Mouse (Mus musculus): ENCODE measurements around the gene Plscr3. TPM values are rescaled to one million over a fixed set of nuclear protein-coding genes. Genes with fewer than 3 reads are reported as not detected.
A peak's percentile ranks its signal among the peaks of the same experiment; 100 is the strongest.

Plscr3 gene
- total and polyA plus RNA-seq, 3 experiments: 9.3 to 54.2 (median 26.2) TPM

- DNase-seq (ENCODE audit: low spot score): no peak
- peaks cover 55% of the 10 kb centered on the region for H3K4me1 ChIP-seq (ENCODE audit: insufficient read depth, low read depth, low read length)
- peaks cover 11% of the 10 kb centered on the region for H3K36me3 ChIP-seq (replicated peaks)
- no peak for TF ChIP-seq GATA1 (IDR thresholded peaks at IDR 0.05; ENCODE audit: borderline replicate concordance, low read length)
- TF ChIP-seq POLR2AphosphoS5 (IDR thresholded peaks at IDR 0.05; ENCODE audit: insufficient replicate concordance, low read depth, low read length): no peak
- peaks cover 87% of the 10 kb centered on the region for H3K27me3 ChIP-seq (ENCODE audit: insufficient read depth, low read length)
- H3K9me3 ChIP-seq (replicated peaks): no peaks in the 10 kb centered on the region
- no peak for ATAC-seq (ENCODE audit: extremely low read depth, insufficient number of reproducible peaks, low FRiP score, poor library complexity, severe bottlenecking)
- peak within 1 kb of the TSS; percentile 70 for H3K4me3 ChIP-seq (ENCODE audit: low read depth, low read length)
Measured at GRCm38 (mm10) chr11:69801379-69801977, 44.7 kb upstream of the Plscr3 start, which contains the start of gene Fgf11. Gene Fgf11 (minus strand): TSS chr11:69801857.

DNA sequence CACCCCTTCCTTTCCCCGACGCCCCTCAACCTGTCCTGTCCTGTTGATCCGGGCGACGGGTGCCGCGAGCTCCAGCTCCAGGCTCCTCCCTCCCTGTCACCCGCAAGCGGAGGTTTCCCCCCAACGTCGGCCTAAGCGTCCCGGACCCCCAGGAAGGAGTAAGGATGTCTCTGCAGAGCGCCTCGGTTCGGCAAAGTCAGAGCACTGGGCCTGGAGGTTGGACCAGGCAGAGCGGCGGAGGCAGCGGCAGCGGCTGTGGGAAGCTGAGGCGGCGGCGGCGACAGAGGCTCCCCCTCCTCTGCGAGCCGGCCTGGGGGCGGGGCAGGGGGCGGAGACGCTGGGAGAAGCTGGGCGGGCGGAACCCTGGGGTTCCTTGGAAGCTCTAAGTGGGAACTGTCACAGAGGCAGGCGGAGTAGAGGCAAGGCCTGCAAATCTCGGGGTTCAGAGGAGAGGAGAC is 43.5 kb upstream of the Plscr3 start:
- ATAC-seq (ENCODE audit: extremely low read depth, insufficient number of reproducible peaks, low FRiP score, poor library complexity, severe bottlenecking) (0 out of 2 replicates have a peak, but pooled peaks have one; percentile 49), DNase-seq (ENCODE audit: low spot score) (peak; percentile 78)
- peaks cover 83% of the 10 kb centered on the region for H3K27me3 ChIP-seq (ENCODE audit: insufficient read depth, low read length)
- peaks cover 8% of the 10 kb centered on the region for H3K36me3 ChIP-seq (replicated peaks)
- H3K9me3 ChIP-seq (replicated peaks): no peaks in the 10 kb centered on the region
- peaks cover 55% of the 10 kb centered on the region for H3K4me1 ChIP-seq (ENCODE audit: insufficient read depth, low read depth, low read length)
- H3K4me3 ChIP-seq (ENCODE audit: low read depth, low read length): peak overlapping the region; percentile 70
- TF ChIP-seq GATA1 (IDR thresholded peaks at IDR 0.05; ENCODE audit: borderline replicate concordance, low read length) (no peak), TAL1 (conservative IDR thresholded peaks at IDR 0.05; ENCODE audit: low read depth, low read length) (no peak), CTCF (IDR thresholded peaks at IDR 0.05; ENCODE audit: low read depth, low read length) (no peak), GATA2 (IDR thresholded peaks at IDR 0.05; ENCODE audit: borderline replicate concordance, low read depth, low read length) (no peak), POLR2AphosphoS5 (IDR thresholded peaks at IDR 0.05; ENCODE audit: insufficient replicate concordance, low read depth, low read length) (no peak)

- DNase-seq (ENCODE audit: low spot score) (no peak), ATAC-seq (ENCODE audit: extremely low read depth, insufficient number of reproducible peaks, low FRiP score, poor library complexity, severe bottlenecking) (no peak)
- peaks cover 81% of the 10 kb centered on the region for H3K27me3 ChIP-seq (ENCODE audit: insufficient read depth, low read length)
- TF ChIP-seq GATA2 (IDR thresholded peaks at IDR 0.05; ENCODE audit: borderline replicate concordance, low read depth, low read length) (no peak), POLR2AphosphoS5 (IDR thresholded peaks at IDR 0.05; ENCODE audit: insufficient replicate concordance, low read depth, low read length) (no peak), CTCF (IDR thresholded peaks at IDR 0.05; ENCODE audit: low read depth, low read length) (no peak), TAL1 (conservative IDR thresholded peaks at IDR 0.05; ENCODE audit: low read depth, low read length) (no peak), GATA1 (IDR thresholded peaks at IDR 0.05; ENCODE audit: borderline replicate concordance, low read length) (no peak)
- H3K36me3 ChIP-seq (replicated peaks): peaks cover 2% of the 10 kb centered on the region
- H3K4me3 ChIP-seq (ENCODE audit: low read depth, low read length): peak overlapping the region; percentile 70; the same call in 1 of the 2 replicates
- no peaks in the 10 kb centered on the region for H3K9me3 ChIP-seq (replicated peaks)
- H3K4me1 ChIP-seq (ENCODE audit: insufficient read depth, low read depth, low read length): peaks cover 55% of the 10 kb centered on the region
Measured at GRCm38 (mm10) chr11:69803328-69803727, 42.8 kb upstream of the Plscr3 start.

GRCm38 (mm10) chr11:69803786-69804651 is 42.2 kb upstream of the Plscr3 start:
- Histone ChIP-seq H3K4me3 (ENCODE audit: low read depth, low read length) (peak overlapping the region; percentile 70; the same call in 1 of the 2 replicates), H3K9me3 (replicated peaks) (no peaks in the 10 kb centered on the region), H3K36me3 (replicated peaks) (no peaks in the 10 kb centered on the region), H3K27me3 (ENCODE audit: insufficient read depth, low read length) (peaks cover 78% of the 10 kb centered on the region), H3K4me1 (ENCODE audit: insufficient read depth, low read depth, low read length) (peaks cover 52% of the 10 kb centered on the region)
- no peak for TF ChIP-seq GATA2 (IDR thresholded peaks at IDR 0.05; ENCODE audit: borderline replicate concordance, low read depth, low read length)
- TF ChIP-seq TAL1 (conservative IDR thresholded peaks at IDR 0.05; ENCODE audit: low read depth, low read length): no peak
- TF ChIP-seq GATA1 (IDR thresholded peaks at IDR 0.05; ENCODE audit: borderline replicate concordance, low read length): no peak
- no peak for TF ChIP-seq CTCF (IDR thresholded peaks at IDR 0.05; ENCODE audit: low read depth, low read length)
- ATAC-seq (ENCODE audit: extremely low read depth, insufficient number of reproducible peaks, low FRiP score, poor library complexity, severe bottlenecking) (no peak), DNase-seq (ENCODE audit: low spot score) (peak; percentile 85)

DNA sequence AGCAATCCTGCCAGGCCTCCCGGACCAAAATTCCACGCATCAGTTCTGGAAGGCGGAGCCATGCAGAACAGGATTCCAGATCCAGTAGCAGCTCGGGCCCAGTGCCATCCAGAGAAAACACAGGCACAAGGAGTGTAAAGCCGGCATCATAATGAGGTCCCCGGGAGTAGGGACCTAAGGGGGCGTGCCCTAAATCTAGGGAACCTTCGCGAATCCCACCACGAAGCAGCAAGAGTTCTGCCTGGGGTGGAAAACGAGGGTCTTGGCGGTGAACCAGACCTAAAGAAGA is 41.6 kb upstream of the Plscr3 start:
- H3K36me3 ChIP-seq (replicated peaks): no peaks in the 10 kb centered on the region
- H3K4me1 ChIP-seq (ENCODE audit: insufficient read depth, low read depth, low read length): peaks cover 46% of the 10 kb centered on the region
- DNase-seq (ENCODE audit: low spot score) (no peak), ATAC-seq (ENCODE audit: extremely low read depth, insufficient number of reproducible peaks, low FRiP score, poor library complexity, severe bottlenecking) (no peak)
- H3K27me3 ChIP-seq (ENCODE audit: insufficient read depth, low read length): peaks cover 72% of the 10 kb centered on the region
- TF ChIP-seq CTCF (IDR thresholded peaks at IDR 0.05; ENCODE audit: low read depth, low read length) (no peak), GATA2 (IDR thresholded peaks at IDR 0.05; ENCODE audit: borderline replicate concordance, low read depth, low read length) (no peak), TAL1 (conservative IDR thresholded peaks at IDR 0.05; ENCODE audit: low read depth, low read length) (no peak), GATA1 (IDR thresholded peaks at IDR 0.05; ENCODE audit: borderline replicate concordance, low read length) (no peak), POLR2AphosphoS5 (IDR thresholded peaks at IDR 0.05; ENCODE audit: insufficient replicate concordance, low read depth, low read length) (no peak)
- no peak overlapping the region for H3K4me3 ChIP-seq (ENCODE audit: low read depth, low read length)
- H3K9me3 ChIP-seq (replicated peaks): no peaks in the 10 kb centered on the region
